Mouse (Mus musculus): ENCODE data around the gene Csdc2. TPM values are rescaled to one million over a fixed set of nuclear protein-coding genes. Genes with fewer than 3 reads are reported as not detected.

Csdc2 gene
- 0.75 and 1.6 TPM in 2 replicates for polyA plus RNA-seq (2012; ENCODE audit: low replicate concordance)

DNA sequence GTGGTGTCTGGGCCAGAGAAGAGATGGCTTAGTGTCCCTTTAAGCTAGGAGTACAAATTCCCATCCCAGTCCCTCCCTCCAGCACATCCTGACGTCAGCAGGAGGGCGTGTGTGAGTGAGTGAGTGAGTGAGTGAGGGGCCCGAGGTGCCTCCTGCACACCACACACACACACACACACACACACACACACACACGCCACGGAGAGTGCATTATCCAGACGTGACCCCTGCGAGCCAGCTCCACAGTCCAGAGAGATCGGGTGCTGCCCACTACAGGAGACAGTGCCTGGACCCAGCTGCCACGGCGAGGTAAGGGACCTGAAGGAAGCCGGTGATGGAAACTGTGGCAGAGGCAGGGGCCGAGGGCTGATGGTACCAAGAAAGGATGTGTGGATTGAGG is at the start of gene Csdc2:
Csdc2 (plus strand) TSS at position 81 of the 400 bp plus-strand sequence.

DNA sequence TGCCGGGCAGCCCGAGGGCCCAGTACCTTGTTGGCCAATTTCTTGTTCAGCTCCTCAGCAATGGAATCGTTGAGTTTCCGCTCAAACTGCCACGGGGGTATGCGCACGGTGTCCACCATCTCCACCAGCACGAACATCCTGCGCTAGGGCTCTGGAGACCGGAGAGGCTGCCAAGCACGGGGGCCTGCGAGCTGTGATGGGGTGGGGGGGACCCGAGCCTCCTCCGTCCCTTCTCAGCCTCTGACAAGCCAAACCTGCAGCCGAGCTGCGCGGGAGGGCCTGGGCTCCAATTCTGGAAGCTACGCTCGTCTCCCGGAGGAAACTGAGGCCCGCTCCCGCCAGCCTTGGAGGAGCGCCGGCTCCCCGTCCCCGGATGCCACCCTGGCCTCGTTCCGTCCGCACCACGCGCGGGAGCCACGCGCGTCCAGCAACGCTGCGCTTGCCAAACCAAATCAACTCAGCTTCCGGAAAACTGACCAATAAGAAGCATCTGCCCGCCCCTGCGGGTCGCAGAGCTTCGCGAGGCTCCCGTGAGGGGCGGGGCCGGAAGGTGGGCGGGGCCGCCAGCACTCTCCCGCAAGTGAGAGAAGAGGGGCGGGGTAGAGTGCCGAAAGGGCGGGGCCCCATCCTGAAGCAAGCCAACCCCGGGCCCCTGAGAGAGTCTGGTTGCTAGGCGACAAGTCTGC is 10.7 kb upstream of the Csdc2 start, which contains the start of gene Polr3h:
Polr3h (minus strand) TSS at position 481 of the 686 bp plus-strand sequence.

DNA sequence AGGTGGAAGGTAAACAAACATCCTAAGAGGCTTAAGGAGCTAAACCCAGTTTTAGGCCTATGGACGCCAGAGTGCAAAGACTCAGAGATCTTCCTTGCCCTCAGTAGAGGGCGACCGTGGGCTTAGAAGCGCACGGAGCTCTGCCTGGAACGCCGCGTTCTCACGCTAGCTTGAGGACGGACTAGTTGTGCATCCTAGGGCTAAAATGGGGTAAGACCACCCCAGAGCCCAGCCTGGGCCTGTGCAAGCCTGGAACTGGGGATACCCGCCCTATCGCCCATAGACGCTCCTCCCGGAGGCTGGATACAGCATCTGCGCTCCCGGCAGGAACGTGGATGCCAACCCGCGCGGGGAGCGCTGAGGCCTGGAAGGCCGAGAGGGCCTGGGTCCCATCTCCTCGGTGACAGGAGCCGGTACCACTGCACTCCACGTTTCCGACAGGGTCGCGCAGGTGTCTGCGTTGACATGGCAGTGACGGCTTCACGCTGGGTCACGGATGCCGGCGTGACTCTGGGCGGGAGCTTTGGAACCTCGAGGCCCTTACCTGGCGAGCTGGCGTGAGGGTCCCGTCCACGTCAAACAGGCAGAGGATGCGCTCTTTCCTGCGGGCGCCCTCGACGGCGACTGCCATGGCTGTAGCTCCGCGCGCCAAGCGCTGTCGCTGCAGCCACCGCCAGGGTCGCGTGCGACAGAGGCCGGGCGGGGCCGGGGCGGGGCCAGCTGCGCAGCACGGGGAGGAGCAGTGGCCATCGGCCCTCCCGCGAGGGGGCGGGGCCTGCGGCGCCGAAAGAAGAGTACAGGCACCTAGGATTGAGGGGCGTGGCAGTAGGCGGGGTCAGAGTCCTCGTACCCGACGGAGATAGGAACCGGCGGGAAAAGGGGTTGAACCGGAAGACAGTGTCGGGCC is 23.9 kb downstream of the Csdc2 start, which contains the start of gene Pmm1:
Pmm1 (minus strand) TSS at position 760 of the 907 bp plus-strand sequence.

DNA sequence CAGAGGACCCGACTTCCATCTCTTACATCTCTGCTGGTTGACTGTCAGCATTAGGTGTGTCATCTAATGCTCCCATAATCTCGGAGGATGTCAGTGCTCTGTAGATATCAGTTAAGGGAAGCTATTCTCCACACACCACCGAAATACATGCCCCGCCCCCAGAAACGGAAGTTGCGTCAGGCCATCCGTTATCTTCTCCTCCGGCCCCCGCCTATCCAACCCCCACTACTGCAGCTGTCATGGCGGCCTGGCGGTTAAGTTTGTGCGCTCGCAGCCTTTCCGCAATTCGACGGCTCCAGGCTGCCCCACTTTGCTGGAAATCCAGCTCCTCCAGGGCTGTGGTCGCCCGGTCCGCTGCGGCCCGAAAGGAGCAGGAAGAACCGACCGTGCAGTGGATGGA is 43.8 kb downstream of the Csdc2 start, which contains the start of gene 1700029P11Rik:
1700029P11Rik (plus strand) TSS at position 220 of the 400 bp plus-strand sequence.

DNA sequence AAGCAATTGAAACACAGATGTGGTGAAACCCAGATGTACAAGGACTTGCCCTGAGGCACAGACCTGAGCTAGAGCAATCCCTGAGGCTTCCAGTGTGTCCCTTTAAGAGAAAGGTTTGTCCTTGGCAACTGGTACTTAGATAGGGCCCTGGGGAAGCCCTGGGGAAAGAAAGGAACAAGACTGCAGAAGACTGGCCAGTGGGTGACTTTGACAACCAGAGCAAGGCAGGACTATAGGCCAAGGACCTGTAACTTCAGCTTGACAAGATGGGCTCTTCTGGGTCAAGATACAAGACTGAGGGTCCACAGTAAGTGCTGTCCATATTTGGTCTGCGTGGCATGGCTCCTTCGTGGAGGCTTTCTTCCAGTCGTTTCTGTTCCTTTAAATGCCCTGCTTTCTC is 51.1 kb downstream of the Csdc2 start, which contains the start of gene Xrcc6:
Xrcc6 (plus strand) TSS at position 190 of the 400 bp plus-strand sequence.

Other genes starting within 250 kb of the Csdc2 start
- 0.09 and 0.52 TPM in 2 replicates for gene Chadl, start 239.5 kb upstream of the Csdc2 start, polyA plus RNA-seq (2012; ENCODE audit: low replicate concordance)
- gene Zc3h7b, start 191.7 kb upstream of the Csdc2 start, polyA plus RNA-seq (2012; ENCODE audit: low replicate concordance): 57.6 and 58.2 TPM in 2 replicates
- 503 and 523 TPM in 2 replicates for gene Rangap1, start 191.2 kb upstream of the Csdc2 start, polyA plus RNA-seq (2012; ENCODE audit: low replicate concordance)
- gene Tef, start 134.3 kb upstream of the Csdc2 start, polyA plus RNA-seq (2012; ENCODE audit: low replicate concordance): 11.4 and 65.8 TPM in 2 replicates
- 81.3 and 104 TPM in 2 replicates for gene Tob2, start 78.0 kb upstream of the Csdc2 start, polyA plus RNA-seq (2012; ENCODE audit: low replicate concordance)
- 4.9 and 15.2 TPM in 2 replicates for gene Phf5a, start 64.8 kb upstream of the Csdc2 start, polyA plus RNA-seq (2012; ENCODE audit: low replicate concordance)
- gene Aco2, start 64.5 kb upstream of the Csdc2 start, polyA plus RNA-seq (2012; ENCODE audit: low replicate concordance): 159 and 185 TPM in 2 replicates
- gene Polr3h, start 10.5 kb upstream of the Csdc2 start, polyA plus RNA-seq (2012; ENCODE audit: low replicate concordance): 79.7 and 137 TPM in 2 replicates
- 126 and 148 TPM in 2 replicates for gene Pmm1, start 24.2 kb downstream of the Csdc2 start, polyA plus RNA-seq (2012; ENCODE audit: low replicate concordance)
- not detected in 2 replicates for gene 1700029P11Rik, start 43.8 kb downstream of the Csdc2 start, polyA plus RNA-seq (2012; ENCODE audit: low replicate concordance)
- gene Xrcc6, start 51.1 kb downstream of the Csdc2 start, polyA plus RNA-seq (2012; ENCODE audit: low replicate concordance): 4.7 and 11.7 TPM in 2 replicates
- gene Desi1, start 97.1 kb downstream of the Csdc2 start, polyA plus RNA-seq (2012; ENCODE audit: low replicate concordance): 67.1 and 216 TPM in 2 replicates
- gene Snu13, start 110.8 kb downstream of the Csdc2 start, polyA plus RNA-seq (2012; ENCODE audit: low replicate concordance): 6.4 and 229 TPM in 2 replicates
- gene 4930407I10Rik, start 122.4 kb downstream of the Csdc2 start, polyA plus RNA-seq (2012; ENCODE audit: low replicate concordance): not detected in 2 replicates
- not detected in 2 replicates for gene Mei1, start 133.2 kb downstream of the Csdc2 start, polyA plus RNA-seq (2012; ENCODE audit: low replicate concordance)
- 3.6 and 19.0 TPM in 2 replicates for gene Ccdc134, start 191.2 kb downstream of the Csdc2 start, polyA plus RNA-seq (2012; ENCODE audit: low replicate concordance)
- 411 and 741 TPM in 2 replicates for gene Srebf2, start 210.4 kb downstream of the Csdc2 start, polyA plus RNA-seq (2012; ENCODE audit: low replicate concordance)

Measured in leukemia stem cell, adult 10-12 weeks (primary cell).